Mouse (Mus musculus): ENCODE measurements around the gene Cmklr1. TPM values are rescaled to one million over a fixed set of nuclear protein-coding genes. Genes with fewer than 3 reads are reported as not detected.

Gene Cmklr1
- polyA plus RNA-seq, 1 experiment from 2014 or later, result 3.8 TPM

GRCm38 (mm10) chr5:113654206-113654605 is 4.0 kb upstream of the Cmklr1 start:
- no peak for DNase-seq (ENCODE audit: low spot score)

DNA sequence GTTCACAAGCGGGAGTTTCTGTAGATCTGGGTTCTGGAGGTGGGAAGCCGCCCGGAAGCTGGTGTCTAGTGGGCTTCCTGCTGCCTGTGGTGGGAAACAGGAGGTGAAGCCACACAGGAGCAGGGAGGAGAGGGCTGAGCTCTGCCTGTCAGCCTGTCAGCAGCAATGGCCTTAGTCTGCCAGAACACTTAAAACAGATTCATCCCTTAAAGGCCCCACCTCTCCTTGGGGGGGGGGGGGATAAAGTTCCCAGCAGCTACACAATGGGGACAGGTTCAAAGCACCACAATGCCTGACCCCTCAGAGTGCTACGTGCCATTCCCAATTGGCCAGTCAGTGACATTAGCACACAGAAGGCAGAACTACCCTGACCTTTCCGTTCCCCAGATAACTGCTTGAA is 2.0 kb upstream of the Cmklr1 start:
- DNase-seq (ENCODE audit: low spot score), result no peak

DNA sequence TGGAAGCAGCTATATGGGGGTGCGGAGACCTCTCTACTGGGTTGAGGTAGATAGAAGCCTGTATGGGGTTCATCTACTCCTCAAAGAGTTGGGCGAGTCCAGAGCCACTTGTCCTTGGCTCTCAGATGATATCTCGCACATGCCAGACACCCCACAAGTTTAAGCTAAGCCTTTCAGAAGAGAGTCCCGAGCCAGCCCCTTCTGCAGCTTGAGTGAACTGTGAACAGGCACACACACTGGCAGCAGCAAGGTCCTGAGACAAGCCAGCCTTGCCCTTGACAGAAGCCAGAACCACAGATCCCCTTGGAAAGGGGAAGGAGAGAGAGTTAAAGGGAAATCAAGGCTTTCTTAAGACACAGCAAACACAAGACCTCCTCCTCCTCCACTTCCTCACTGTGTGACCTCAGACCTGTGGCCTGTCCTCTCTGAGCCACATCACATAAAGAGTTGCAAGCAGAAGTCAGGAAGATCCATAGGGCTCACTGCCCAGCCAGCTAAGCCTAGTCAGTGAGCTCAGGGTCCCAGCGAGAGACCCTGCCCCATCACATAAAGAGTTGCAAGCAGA is 1.5 kb downstream of the Cmklr1 start:
- DNase-seq (ENCODE audit: low spot score), result no peak

- DNase-seq (ENCODE audit: low spot score), result no peak
Observed at GRCm38 (mm10) chr5:113647141-113647540, 3.1 kb downstream of the Cmklr1 start.

GRCm38 (mm10) chr5:113644520-113644919 is 5.7 kb downstream of the Cmklr1 start:
- no peak for DNase-seq (ENCODE audit: low spot score)

GRCm38 (mm10) chr5:113643107-113643848 is 6.9 kb downstream of the Cmklr1 start:
- DNase-seq (ENCODE audit: low spot score), result peak; percentile 73

- DNase-seq (ENCODE audit: low spot score), result no peak
Observed at GRCm38 (mm10) chr5:113641066-113641465, 9.2 kb downstream of the Cmklr1 start.

GRCm38 (mm10) chr5:113639126-113639525 is 11.1 kb downstream of the Cmklr1 start:
- no peak for DNase-seq (ENCODE audit: low spot score)

GRCm38 (mm10) chr5:113638055-113638454 is 12.2 kb downstream of the Cmklr1 start:
- no peak for DNase-seq (ENCODE audit: low spot score)

- DNase-seq (ENCODE audit: low spot score), result no peak
Observed at GRCm38 (mm10) chr5:113637631-113638030, 12.6 kb downstream of the Cmklr1 start.

- DNase-seq (ENCODE audit: low spot score), result no peak
Observed at GRCm38 (mm10) chr5:113635861-113636565, 14.2 kb downstream of the Cmklr1 start.

DNA sequence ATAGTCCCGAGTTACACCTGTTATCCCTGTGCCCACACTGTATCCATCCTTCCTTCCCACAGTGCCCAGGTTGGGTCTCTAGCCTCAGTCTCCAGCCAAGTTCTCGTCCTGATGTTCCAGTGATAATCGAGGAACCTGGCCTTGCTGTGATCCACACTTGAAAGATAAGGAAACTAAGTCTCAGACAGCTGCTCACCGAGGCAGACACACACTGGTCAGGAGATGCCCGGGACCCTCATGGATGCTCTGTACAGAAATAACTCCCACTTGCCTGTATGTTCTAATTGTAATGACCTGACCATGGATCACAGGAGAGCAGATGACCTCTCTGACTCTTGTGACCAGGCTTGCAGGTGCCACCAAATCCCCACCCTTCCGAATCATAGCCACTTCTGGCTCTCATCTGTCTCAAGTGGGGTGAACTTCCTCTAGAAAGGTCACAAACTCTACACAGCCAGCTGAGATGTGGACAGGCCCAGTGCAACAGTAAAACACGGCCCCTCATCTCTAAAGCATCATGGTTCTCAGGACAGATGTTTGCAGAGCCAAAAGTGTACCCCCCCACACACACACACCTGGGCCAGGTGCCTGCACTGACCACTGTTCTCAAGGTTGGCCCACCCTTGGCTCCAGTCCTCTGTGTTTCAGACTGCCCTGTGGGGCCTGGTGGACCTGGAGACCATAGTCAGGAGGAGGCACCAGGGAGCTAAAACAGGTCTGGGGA is 15.2 kb downstream of the Cmklr1 start:
- no peak for DNase-seq (ENCODE audit: low spot score)

DNA sequence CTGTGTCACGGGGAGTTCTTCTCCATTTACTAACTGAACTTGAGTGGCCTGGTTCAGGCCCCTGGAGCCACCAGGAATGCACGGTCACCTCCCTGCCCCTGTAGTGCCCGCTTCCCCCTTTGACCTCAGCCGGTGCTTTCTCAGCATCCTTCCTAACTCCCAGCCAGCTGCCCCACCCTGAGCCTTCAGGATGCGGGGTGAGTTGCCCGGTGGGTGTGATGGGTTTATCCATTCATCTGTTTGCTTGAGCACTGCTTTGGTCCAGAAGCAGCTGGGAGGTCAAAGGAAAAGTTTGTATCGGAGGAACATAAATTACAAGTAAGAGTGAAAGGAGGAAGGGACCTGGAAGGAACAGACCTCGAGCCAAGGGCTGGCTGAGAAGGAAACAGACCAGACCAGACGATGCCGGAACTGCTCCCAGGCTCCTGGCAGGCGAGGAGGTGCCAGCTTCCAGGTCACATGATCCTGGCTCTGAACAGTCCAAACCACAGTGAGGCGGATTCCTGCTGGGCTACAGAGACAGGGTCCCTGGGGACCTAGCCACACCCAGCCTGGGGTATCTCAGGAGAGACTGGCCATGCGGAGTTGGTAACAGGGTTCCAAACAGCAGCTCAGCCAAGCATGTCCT is 16.1 kb downstream of the Cmklr1 start:
- DNase-seq (ENCODE audit: low spot score), result no peak

DNA sequence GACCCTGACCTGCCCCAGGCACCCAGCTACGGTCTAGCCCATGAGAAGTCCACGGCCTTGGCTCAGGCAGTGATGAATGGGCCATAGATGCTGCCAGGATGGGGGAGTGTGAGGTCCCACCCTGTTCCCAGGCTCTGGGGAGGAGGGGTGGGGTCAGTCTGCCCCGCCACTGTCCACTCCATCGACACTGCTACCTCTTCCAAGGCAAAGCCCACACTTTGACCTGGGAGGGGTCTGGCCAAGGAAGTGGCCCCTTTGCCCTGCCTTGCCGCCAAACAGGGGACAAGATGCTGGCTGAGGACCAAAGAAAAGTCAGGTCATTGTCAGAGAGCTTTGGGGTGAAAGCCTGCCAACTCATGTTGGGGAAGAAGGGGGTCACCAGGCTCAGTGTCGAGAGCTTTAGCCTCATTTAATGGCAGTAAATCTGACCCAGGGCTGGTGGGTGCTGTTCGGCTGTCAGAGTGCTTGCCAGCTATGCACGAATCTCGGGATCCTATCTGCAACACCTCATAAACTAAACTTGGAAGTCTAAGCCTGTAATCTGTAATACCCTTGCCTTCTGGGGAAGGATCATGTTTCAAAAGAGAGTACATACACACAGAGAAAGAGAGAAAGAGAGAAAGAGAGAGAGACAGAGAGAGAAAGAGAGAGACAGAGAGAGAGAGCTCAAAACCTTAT is 17.1 kb downstream of the Cmklr1 start:
- DNase-seq (ENCODE audit: low spot score), result no peak

DNA sequence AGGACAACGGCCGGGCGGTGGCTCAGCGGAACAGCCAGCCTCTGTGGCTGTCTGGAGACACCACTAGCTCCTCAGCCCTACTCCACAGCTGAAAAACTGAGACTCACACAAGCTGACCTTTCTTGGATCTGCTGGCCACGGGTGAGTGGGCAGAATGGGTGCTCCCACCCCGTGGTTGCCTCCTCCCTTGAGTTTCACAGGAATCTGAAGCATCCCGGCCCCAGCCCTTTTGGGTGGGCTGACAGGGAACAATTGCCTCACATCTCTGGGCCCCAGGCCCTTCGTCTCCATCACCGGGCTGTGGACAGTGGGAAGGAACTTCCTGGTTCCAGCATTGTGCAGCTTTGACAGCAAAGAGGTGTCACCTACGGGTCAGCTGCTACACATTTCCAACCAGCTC is 20.1 kb downstream of the Cmklr1 start:
- DNase-seq (ENCODE audit: low spot score), result no peak

DNA sequence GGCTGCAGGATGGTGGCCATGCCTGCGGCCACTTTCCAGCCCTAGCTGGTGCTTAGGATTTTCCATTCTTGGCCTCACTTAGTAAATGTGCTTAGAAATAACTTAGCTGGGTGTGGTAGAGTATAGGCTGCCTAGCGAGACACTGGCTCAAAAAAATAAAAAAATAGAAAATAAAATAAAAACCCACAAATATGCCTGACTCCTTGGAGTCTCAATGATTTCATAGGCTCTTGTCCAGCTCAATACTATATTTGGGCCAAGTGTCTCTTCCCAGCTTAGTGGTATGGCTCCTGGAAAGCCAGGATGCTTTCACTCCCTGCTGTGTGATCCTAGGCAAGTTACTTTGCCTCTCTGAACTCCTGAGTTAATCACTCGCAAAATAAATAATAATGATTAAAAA is 21.0 kb downstream of the Cmklr1 start:
- no peak for DNase-seq (ENCODE audit: low spot score)

- peak; percentile 25 for DNase-seq (ENCODE audit: low spot score)
Observed at GRCm38 (mm10) chr5:113627820-113628437, 22.3 kb downstream of the Cmklr1 start.

DNA sequence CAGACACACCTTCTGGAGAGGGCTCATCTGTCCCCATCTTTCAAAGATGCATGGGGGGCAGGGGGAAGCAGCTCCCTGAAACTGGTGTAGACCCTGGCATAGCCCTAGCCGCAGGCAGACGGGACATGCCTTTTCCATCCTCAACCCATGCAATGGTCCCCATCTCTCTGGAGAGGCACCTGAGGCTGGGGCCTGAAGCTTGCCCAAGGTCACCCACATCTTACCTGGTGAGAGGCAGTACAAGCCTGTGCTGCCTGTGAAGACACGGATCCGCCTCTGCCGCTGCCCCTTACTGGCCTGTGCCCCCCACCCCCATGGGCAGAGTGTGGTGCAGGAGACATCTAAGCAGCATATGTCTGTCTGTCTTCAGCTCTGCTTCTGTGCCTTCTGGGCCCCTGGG is 23.2 kb downstream of the Cmklr1 start:
- DNase-seq (ENCODE audit: low spot score), result no peak

DNA sequence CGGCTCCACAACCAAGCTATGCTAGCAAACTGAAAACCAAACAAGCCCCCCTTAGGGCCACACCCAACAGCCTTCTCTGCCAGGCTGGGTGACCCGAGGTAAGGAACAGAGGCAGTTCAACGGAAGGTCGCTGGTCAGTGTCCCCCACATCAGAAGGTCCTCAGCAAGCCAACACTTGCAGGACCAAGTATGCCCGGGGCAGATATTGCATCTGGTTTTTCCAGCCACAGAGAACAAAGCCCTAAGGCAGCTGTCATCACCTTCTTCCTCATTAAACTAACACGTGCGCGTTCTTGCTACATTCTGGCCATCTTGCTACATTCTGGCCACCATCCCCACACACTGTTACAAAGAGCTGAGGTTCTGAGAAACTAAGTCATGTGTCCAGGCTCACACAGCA is 23.9 kb downstream of the Cmklr1 start:
- DNase-seq (ENCODE audit: low spot score), result no peak

DNA sequence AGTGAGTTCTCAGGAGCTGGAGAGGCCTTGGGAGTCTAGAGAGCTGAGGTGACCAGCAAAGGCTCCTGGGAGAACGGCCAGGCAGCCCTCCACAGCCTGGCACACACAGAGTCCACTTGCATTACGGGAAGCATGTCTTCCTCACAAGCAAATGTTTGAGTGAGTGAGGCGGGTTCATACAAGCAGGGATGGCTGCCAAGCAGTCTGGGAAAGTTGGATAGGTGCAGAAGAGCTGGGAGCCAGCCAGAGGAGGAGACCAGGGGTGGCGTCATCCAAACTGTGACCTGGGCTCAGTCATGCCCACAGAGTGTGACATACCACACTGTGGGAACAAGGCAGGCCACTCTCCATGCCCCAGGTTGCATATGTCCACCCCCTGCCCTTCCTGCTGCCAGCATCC is 25.2 kb downstream of the Cmklr1 start:
- no peak for DNase-seq (ENCODE audit: low spot score)
